Mouse (Mus musculus): ENCODE results near the gene Plcb4.
"Not testable (repeated sequence)": the region's sequence is repeated elsewhere in the genome, so short reads cannot be mapped to it uniquely, and the experiment has no call there.

Plcb4 gene

DNA sequence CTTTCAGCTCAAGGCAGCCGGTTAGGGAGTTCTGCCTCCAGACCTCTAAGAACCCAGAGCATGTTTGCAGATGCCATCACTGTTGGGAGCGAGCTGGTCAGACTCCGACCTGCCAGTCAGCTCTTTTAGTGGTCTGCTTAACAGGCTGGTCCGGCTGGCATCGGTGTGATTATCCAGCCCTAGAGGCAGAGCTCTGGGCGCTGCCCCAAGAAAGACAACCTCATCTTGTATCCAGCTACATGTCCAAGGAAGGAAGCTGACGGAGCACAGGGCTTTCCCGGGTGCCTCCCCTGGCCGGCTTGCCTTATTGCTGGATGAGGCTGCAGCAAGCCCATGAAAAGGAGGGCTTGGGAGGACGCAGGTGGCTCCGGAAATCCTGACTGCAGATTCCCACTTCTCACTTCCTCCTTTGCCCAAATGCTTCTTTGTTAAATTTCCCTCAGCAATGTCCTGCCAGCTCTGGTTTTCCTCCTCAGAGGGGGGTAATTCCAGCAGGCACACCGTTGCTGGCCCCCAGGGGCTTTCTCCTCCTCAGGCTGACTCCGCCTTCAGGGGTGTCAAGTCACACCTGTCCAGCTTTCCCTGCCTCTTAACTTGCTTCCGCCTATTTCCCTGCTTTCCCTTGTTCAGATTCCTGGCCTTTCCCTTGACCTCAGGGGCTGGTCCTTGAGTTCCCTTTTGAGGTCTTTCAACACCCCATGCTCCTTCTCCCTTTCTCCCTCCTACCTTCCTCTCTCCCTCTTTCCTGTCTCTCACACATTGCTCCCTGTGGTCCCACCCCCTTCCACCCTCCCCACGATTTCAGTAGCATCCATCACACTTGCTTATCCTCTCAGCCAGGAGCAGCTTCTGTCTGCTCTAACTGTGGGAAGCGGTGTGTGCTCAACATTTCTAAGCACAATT, 58.7 kb downstream of the Plcb4 start:
- DNase-seq (ENCODE audit: low spot score) = no peak

DNA sequence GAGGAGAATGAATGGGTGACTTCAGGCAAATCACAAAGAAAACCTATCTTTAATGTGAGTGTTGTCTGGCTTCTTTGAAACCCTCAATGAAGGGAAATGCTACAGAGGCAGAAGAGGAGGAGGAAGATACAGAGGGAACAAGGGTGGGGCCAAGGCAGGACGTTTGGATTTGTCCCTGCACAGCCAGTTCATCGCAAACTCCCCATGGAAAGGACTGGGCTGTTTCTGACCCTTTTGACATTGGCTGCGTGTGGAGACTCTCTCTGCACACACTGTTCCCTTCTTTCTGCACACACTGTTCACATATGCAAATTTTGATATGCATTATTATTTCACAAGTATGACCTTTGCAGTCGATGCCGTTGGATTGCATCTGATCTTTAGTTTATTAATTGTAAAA, 63.3 kb downstream of the Plcb4 start:
- DNase-seq (ENCODE audit: low spot score) = no peak

DNA sequence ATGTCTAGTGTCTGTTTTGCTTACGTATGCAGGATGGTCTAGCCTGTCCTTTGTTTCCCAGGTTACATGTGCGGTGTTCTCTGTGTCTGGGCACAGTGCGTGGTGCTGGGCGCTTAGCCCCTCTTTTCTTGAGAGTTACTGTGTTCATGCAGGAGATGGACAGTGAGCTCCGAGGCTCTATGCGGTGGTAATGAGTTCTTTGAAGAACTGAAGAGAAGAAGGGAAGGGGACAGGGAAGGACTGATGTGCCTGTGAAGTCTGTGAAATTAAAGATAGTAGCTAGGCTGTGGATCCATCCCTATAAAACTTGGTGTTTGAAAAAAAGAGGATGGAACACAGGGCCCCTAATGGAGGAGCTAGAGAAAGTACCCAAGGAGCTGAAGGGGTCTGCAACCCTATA, 64.6 kb downstream of the Plcb4 start:
- DNase-seq (ENCODE audit: low spot score) = no peak

DNA sequence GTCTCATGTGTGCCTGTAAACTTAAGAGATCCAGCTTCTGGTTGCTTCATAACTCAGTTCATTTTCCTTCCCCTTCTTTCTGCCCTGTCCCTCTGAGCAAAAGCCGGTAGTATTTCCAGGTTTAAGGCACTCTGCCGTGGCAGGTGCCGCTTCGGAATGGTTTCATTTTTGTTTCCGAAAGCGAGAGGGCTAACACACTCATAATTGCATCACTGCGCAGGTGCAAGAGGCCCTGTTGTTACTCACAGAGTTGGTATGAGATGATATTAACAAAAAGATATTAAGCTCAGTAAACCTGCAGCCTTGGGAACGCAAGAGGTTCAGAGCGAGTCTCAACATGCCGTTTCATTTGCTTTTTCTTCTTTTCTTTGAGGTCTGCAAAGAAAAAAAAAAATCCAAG, 65.7 kb downstream of the Plcb4 start:
- DNase-seq (ENCODE audit: low spot score) = no peak

DNA sequence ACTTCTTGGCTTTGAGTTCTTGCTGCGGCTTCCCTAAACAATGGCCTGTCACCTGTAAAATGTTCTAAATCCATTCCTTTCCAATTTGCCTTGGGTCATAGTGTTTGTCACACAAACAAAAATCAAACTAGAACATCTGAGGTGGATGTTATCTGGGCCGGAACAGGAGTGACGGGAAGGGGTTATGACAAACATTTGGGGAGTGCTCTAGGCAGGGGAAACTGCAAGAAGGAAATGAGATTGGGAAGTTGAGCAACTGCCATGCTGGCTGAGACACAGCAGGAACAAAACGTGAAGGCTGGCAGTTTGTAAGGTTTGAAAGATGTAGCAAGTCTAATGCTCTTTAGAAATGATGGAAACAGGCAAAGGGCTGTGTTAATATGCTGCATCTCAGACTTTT, 66.6 kb downstream of the Plcb4 start:
- no peak for DNase-seq (ENCODE audit: low spot score)

DNA sequence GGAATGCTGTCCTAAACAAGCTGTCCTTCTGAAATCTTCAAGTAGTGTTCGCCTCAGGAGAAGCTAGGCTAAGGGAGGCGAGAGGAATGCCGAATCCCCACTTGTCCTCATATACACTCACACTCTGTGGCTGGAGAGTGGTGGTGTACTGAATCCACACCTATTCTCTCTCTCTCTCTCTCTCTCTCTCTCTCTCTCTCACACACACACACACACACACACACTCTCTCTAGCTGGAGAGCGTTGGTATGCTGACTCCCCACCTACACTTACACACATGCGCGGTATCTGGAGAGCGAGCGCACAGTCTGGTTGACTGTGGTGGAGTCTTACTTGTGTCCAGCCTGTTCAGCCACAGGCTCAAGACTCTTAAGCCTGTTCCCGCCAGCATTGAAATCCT, 68.3 kb downstream of the Plcb4 start:
- DNase-seq (ENCODE audit: low spot score) = no peak

DNA sequence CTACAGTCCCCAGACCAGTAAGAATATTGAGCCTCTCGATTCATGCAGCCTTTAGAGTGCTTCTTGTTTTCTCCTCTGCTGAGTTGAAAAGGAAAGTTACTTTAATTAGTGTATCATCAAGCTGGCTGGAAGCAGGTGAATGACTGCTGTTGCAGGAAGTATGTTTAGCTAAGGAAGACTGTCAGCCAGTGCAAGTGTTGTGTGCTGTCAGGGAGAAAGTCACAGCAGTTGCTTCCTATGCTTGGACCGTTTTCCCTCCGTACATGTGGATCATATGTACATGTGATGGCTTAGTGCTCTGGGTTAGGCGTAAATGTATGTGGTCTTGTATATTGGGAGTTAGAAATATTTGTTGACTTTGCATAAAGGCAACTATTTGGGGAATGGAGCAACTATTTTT, 69.1 kb downstream of the Plcb4 start:
- no peak for DNase-seq (ENCODE audit: low spot score)

DNA sequence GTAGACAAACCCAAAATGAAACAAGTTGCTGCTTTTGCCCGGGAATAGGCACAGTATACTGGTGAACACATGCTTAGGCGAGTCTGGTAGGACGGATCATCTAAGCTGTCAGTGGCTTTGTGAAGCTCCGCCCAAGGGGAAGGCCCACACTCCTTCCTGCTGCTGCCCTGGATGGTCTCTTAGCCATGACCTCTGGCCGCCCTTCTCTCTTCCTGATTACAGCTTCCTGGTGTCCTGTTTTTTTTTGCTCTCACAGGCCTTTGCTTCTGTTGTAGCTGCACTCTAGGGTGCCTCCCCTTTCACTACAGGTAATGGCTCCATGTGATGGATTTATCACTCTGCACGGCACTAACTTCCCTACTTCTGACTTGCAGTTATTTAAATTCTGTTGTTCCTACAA, 72.8 kb downstream of the Plcb4 start:
- DNase-seq (ENCODE audit: low spot score) = no peak

DNA sequence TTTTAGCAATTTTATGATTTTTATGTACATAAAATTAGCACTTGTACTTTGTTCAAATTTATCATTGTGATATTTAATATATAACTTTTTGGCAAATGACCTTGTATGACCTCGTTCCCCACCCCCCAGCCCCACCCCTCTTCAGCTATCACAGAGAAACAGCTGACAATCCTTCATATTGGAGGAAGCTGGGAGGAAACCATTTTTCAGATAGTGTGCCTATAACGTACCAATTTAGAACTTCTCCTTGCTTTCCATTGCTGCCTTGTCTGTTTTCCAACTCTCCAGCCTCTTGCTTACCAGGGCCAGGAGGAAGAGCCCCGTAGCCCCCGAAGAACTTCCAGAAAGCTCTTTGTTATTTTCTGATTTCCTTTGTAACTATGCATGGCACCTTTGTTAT, 73.8 kb downstream of the Plcb4 start:
- no peak for DNase-seq (ENCODE audit: low spot score)

DNA sequence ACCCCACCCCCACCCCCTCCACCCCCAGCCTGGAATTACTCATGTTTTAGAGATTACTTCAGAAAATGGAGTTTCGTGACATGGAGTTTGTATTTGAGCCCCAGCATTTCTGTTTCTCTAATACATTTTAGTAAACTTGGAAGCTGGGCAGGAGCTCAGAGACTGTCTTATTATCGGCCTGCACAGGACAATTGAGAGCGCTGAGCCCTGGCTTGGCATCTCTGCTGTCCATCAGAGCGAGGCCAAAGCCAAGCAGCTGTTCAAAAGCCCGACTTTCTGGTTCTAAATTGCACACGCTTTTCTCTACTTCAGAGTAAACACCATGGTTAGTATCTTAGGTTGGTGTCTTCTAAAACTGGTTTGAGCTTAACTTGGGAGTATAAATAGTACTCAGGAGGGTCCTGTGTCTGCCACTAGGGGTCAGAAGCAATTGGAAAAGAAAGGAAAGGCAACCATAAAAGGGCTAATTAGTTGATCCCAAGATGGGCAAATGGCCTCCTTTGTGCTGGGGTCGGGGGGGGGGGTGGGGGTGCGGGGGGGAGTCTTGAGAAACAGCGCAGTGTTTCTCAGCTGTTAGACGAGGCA, 75.2 kb downstream of the Plcb4 start:
- no peak for DNase-seq (ENCODE audit: low spot score)

DNA sequence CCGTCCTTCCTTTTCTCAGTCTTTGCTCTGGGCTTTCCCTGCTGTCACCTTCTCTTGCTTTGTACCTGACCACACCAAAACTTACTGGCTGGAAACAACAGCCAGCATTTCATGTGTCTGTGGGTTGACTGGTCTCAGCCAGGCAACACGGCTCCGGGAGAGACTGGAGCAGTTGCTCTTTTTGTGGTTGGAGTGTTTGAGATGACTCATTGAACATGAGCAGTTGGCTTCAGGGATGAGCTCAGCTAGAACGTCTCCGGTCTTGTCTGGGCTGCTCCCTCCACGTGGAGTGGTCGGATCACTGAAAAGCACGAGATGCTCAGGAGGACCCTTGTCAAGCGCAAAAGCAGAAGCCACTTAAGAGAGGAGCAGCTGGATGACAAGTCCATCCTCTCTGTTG, 78.7 kb downstream of the Plcb4 start:
- no peak for DNase-seq (ENCODE audit: low spot score)

DNA sequence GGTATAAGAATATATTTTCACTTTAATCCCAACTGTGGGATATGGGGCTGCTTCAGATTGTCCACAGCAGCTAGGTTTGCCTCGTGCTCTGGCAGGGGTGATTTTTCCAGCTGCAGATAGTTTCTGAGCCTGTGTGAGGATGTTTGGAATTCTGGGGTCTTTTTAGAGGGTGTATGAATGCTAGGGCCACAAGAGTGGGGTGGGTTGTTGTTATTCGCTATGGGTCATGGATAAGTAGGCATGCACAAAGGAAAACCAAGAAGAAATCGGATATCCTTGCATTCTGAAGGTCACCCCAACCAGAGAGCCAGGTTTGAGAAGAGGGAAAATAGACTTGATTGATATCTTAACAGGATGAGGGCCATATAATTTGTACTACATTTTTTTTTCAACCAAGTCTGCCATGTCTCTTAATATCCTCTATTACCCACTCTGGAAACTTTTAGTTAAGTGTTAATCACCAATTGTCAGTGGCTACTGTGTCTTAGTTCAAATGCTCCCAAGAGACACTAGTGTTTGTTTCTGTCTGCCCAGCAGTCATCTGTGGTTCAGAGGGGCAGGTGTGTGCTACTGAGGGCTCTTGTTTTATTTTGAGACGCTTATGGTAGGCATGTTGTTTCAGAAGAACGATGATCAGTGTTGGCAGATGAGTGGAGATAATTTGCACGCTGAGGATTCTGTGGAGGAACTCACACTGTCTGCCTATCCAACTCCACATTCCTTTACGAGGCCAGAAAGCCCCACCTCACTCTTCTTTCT, 79.4 kb downstream of the Plcb4 start:
- not testable (repeated sequence) for DNase-seq (ENCODE audit: low spot score)

DNA sequence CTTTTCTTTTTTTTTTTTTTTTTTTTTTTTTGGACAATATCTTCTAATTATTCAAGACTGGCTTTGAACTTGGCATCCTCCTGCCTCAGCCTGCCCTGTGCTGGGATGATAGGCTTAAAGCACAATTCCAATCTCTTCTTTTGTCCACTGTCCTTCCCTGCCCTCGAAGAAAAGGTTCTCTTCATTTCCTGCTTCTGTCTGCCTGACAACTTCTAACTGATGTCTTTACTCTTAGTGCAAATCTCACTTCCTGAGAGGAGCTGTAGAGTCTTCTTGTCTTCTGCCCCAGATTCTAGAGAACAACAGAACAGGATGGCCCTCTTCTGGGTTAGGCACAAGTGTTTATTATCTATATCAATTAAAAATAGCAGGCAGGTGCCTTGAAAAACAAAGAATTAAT, 80.1 kb downstream of the Plcb4 start:
- no peak for DNase-seq (ENCODE audit: low spot score)

DNA sequence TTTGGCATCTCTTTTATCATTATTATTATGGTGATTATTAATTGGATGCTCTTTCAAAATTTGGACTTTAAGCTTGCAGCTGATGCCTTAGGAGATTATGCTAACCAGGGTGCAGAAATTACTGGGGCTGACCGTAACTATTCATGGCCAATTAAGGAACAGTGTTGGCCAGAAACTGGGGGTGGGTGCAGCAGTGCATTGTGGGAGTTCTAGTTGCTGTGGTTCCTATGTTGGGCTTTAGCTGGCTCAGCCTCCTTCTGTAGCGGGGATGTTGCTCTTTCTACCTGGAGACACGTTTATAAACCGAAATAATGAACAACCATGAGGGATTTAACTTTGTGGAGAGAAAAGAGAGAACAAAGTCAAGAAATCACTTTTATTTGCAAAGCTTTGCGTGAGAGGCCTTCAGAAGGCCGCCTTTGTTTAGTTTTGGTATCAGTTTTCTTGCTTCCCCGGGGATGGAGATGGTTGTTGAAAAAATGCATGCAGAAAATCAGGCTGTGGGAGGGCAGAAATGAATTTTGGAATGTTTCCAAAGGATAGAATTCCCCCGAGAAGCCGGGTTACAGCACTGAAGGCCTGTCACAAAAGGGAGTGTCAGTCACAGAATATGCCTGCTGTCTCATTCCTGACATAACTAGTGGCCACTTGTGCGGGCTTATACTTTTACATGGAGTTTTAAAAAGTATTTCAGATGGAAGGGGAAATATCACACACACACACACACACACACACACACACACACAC, 84.3 kb downstream of the Plcb4 start:
- DNase-seq (ENCODE audit: low spot score) = no peak

DNA sequence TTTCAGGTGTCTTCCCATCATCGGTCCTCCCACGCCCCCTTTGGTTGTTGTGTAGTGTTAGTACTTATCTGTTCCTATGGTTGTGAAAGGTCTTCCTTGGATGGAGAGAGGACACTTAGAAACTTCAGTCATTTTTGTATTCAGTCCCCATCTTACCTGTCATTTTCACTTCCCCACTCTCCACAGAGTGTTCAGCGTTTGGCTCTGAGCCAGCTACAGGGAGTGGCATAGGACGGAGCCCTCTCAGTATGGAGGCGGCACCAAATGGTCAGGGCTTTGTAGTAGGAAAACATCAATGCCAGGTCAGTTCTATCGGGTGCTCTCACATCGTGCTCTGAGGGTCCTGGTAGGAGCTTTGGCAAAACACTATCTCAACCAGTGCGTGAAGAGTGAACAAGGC, 85.9 kb downstream of the Plcb4 start:
- DNase-seq (ENCODE audit: low spot score) = no peak

DNA sequence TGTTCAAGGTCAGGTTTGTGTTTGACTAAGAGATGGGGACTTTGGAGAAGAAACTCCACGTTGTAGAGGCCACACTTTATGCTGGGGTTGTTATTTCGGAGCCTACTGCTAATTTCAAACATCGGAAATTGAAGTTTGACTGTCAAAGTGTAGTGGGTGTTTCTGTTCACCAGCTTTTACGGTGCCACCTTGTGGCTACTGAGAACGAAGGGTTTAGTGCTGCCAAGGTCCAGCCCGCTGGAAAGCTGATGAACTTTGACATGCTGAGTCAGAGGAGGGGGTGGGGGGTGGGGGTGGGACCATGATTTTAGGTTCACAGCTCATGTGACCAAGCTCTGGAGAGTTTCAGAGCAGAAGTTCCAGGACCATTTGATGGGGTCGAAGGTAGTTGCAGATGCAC, 86.3 kb downstream of the Plcb4 start:
- DNase-seq (ENCODE audit: low spot score) = no peak

DNA sequence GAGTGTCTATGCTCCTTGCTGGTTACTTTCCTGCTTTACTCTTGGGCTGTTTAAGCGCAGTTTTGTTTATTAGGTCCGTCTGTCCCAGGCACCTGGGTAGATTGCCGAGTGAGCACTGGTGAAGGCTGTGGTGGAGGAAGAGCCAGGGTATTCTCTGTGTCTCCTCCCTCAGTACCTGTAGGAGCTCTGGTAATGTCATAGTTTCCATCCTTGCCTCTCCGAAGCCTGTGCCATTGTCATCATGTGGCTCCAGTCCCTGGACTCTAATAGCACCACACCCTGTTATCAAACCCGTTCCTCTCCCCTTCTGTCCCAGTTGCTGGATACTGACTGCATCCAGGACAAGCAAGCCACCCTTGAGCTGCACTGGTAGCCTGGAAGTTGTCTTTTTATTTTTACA, 89.6 kb downstream of the Plcb4 start:
- no peak for DNase-seq (ENCODE audit: low spot score)

DNA sequence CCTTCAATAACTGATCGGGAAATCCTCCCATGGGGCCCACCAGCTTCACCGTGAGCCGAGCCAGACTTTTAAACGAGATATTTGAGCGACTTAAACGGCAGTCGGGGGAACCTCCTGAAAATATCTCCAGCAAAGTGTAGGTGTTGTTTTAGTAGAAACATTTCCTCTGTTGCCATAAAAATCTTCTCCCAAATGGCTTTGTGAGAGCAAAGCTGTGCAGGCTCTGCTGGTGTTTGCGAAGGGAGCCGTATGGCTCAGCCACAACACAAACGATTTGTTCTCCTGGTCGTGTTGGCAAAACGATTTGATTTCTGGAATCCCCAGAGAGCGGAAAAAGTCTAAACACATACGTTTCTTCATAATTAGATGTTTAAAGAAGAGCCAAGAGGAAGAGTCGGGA, 90.8 kb downstream of the Plcb4 start:
- no peak for DNase-seq (ENCODE audit: low spot score)

DNA sequence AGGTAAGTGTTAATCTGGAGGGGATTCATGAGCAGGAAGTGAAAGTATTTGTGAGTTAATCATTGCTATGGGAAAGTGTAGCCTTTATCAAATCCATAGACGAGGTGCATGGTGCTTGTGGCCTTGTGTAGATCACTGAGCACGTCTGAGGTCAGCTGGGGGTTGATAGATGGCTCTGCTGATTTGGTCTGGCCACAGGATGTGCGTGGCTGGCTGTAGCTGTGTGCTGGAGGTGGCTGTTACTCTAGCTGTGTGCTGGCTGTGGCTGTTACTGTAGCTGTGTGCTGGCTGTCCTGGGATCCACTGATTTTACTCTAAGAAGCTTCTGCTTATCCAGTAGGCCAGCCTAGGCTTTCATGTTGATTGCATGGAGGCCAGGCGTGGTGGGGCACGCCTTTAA, 91.9 kb downstream of the Plcb4 start:
- no peak for DNase-seq (ENCODE audit: low spot score)

DNA sequence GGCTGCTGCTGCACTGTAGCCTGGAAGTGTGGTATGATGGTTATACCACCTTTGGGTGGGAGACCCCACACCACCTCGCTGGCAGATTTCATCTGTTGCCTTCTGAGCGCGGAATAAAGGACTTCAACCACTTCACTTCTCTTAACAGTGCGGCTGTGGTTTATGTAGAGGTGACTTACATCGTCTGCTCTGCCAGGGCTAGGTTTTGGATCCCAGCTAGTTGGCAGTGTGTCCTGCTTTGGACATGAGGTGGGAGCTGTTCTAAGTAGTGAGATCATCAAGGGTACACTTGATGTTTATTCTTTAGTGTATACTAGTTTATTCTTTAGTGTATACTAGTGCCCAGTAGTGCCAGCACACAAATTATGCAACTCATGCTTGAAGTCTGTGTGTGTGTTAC, 97.0 kb downstream of the Plcb4 start:
- no peak for DNase-seq (ENCODE audit: low spot score)

DNA sequence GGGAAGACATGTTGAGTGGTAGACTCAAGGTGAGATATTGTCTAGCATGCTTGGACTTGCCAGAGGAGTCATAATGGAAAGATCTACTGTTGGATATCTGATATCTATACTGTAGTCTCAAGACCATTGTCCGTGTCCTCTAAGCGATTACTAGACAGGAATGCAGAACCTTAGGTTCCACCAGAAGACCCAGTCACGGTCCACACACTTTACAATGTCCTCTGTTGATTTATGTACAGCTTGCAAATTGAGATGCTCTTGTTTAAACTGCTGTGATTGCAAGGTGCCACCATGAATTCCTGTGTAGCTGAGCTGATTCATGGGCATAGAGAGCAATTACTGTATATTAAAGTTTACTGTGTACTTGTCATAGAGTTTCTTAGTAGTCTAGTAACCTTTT, 98.7 kb downstream of the Plcb4 start:
- no peak for DNase-seq (ENCODE audit: low spot score)

DNA sequence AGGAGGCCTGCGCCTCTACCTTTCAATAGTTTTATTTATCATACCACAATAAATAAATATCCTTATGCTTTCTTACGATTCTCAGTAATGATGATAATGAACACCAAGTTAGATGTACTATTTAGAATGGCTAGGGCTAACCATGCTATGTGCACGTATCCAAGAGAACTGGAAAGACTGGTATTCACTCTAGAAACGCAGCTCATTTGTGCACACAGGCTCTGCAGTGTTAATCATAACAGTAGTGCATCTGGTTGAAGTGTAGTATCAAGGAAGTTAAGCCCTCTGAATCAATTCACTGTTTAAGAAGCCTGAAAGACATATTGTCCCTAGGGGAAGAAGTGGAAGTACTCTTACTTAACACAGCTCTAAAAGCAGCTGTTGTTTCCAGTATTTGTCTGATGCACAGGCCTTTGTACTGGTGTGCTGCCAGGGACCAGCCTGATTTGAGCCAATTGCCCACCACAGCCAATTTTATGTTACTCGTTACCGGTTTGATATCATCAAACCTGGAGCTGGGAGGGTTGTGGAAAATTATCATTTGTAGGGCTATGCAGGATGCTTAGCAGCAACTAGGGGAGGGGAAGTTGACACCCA, 100.8 kb downstream of the Plcb4 start:
- no peak for DNase-seq (ENCODE audit: low spot score)
